Mouse (Mus musculus) forebrain, embryonic 16.5 days (tissue): ENCODE measurements around the gene Gm21961. TPM values are rescaled to one million over a fixed set of nuclear protein-coding genes. Genes with fewer than 3 reads are reported as not detected.
"Not testable (repeated sequence)": the region's sequence is repeated elsewhere in the genome, so short reads cannot be mapped to it uniquely, and the experiment has no call there.

ENCODE experiments used
- ATAC-seq: fragments of 200-750 bp; cut with Nextera tagmentation; 2 replicates; pipeline ENCODE4 v1.8.0; 2017; ENCODE audit warnings: mild to moderate bottlenecking, moderate library complexity
- H3K27ac ChIP-seq: fragments of 300-500 bp; sonication (generic); 2 replicates; pipeline ENCODE4 v1.5.1; 2014; ENCODE audit warnings: low read length, control low read depth
- H3K27me3 ChIP-seq: fragments of 300-500 bp; sonication (generic); replicated peaks from 2 replicates; pipeline ENCODE4 v1.6.1; 2014; ENCODE audit warnings: low read length; ENCODE audit not compliant: control insufficient read depth, insufficient read depth
- H3K36me3 ChIP-seq: fragments of 300-500 bp; sonication (generic); 2 replicates; pipeline ENCODE4 v1.6.1; 2014; ENCODE audit not compliant: control insufficient read depth, insufficient read depth
- H3K4me1 ChIP-seq: fragments of 300-500 bp; sonication (generic); replicated peaks from 2 replicates; pipeline ENCODE4 v1.6.1; 2014; ENCODE audit warnings: low read length; ENCODE audit not compliant: control insufficient read depth, insufficient read depth
- H3K4me2 ChIP-seq: fragments of 300-500 bp; sonication (generic); 2 replicates; pipeline ENCODE4 v1.6.1; 2014; ENCODE audit warnings: mild to moderate bottlenecking, low read length, control low read depth
- H3K4me3 ChIP-seq: fragments of 300-500 bp; sonication (generic); replicated peaks from 2 replicates; pipeline ENCODE4 v1.5.1; 2014; ENCODE audit warnings: mild to moderate bottlenecking, low read length, control low read depth
- H3K9ac ChIP-seq: fragments of 300-500 bp; sonication (generic); replicated peaks from 2 replicates; pipeline ENCODE4 v1.6.1; 2014; ENCODE audit warnings: low read depth, low read length, control low read depth
- H3K9me3 ChIP-seq: fragments of 300-500 bp; sonication (generic); 2 replicates; pipeline ENCODE4 v1.6.1; 2016; ENCODE audit warnings: low read length; ENCODE audit not compliant: control insufficient read depth
- WGBS: fragments of 180-500 bp; shearing (Covaris S2); extraction: QIAGEN DNeasy Blood & Tissue Kit; methylation state at CpG from one replicate; pipeline ENCODE4 v1.1.7; 2014; 5-methylcytosine and 5-hydroxymethylcytosine counted together
- polyA plus RNA-seq: library from polyadenylated mRNA; unstranded; fragments of >200 nt; fragmentation: Nextera tagmentation; extraction: Ambion mirVana; gene quantifications from 2 replicates; pipeline ENCODE4 v1.2.1, GENCODE M21; 2015

The Gm21961 gene
- polyA plus RNA-seq = not detected in 2 replicates

GRCm38 (mm10) chr15:65014804-65015203 is at the start of gene Gm21961:
Gm21961 (minus strand) TSS chr15:65014904.
- Histone ChIP-seq H3K9ac (no peak within 1 kb of the TSS), H3K4me2 (no peak within 1 kb of the TSS), H3K36me3 (no peaks in the 10 kb centered on the region), H3K9me3 (no peaks in the 10 kb centered on the region), H3K27me3 (no peaks in the 10 kb centered on the region), H3K4me3 (no peak within 1 kb of the TSS), H3K4me1 (no peaks in the 10 kb centered on the region), H3K27ac (no peak within 1 kb of the TSS)
- no peak for ATAC-seq
- 96% methylated on average over 5 of the region's 5 CpGs for WGBS

GRCm38 (mm10) chr15:65041999-65042398 is 27.3 kb upstream of the Gm21961 start:
- Histone ChIP-seq H3K27me3 (no peaks in the 10 kb centered on the region), H3K9me3 (no peaks in the 10 kb centered on the region), H3K4me2 (no peak overlapping the region), H3K4me3 (no peak overlapping the region), H3K9ac (no peak overlapping the region), H3K27ac (no peak overlapping the region), H3K36me3 (no peaks in the 10 kb centered on the region), H3K4me1 (no peaks in the 10 kb centered on the region)
- no peak for ATAC-seq
- 31% methylated on average over 4 of the region's 4 CpGs for WGBS

GRCm38 (mm10) chr15:65039216-65039615 is 24.5 kb upstream of the Gm21961 start:
- not testable (repeated sequence) for H3K4me3 ChIP-seq, H3K27me3 ChIP-seq, H3K4me2 ChIP-seq, ATAC-seq, H3K36me3 ChIP-seq, H3K9ac ChIP-seq, H3K27ac ChIP-seq, H3K4me1 ChIP-seq, H3K9me3 ChIP-seq

- Histone ChIP-seq H3K4me2 (no peak overlapping the region), H3K9me3 (no peaks in the 10 kb centered on the region), H3K27me3 (no peaks in the 10 kb centered on the region), H3K4me1 (no peaks in the 10 kb centered on the region), H3K36me3 (no peaks in the 10 kb centered on the region), H3K27ac (no peak overlapping the region), H3K9ac (no peak overlapping the region), H3K4me3 (no peak overlapping the region)
- ATAC-seq = no peak
- 76% methylated on average over 1 of the region's 1 CpGs for WGBS
These were observed 3.3 kb upstream of the Gm21961 start for GRCm38 (mm10) chr15:65017971-65018370.

- H3K9ac ChIP-seq = no peak overlapping the region
- no peaks in the 10 kb centered on the region for H3K27me3 ChIP-seq
- no peak overlapping the region for H3K27ac ChIP-seq
These were observed 8.5 kb downstream of the Gm21961 start for GRCm38 (mm10) chr15:65006177-65006576.

GRCm38 (mm10) chr15:64994498-64994897 is 20.2 kb downstream of the Gm21961 start:
- H3K9me3 ChIP-seq = no peaks in the 10 kb centered on the region
- no peaks in the 10 kb centered on the region for H3K4me1 ChIP-seq
- H3K36me3 ChIP-seq = no peaks in the 10 kb centered on the region
- H3K27ac ChIP-seq = no peak overlapping the region
- H3K4me3 ChIP-seq = no peak overlapping the region
- 88% methylated on average over 4 of the region's 4 CpGs for WGBS
- no peak overlapping the region for H3K4me2 ChIP-seq
- no peaks in the 10 kb centered on the region for H3K27me3 ChIP-seq
- ATAC-seq = no peak
- H3K9ac ChIP-seq = no peak overlapping the region

More at GRCm38 (mm10) chr15:65006177-65006576, 8.5 kb downstream of the Gm21961 start:
- H3K36me3 ChIP-seq = no peaks in the 10 kb centered on the region
- no peak overlapping the region for H3K4me2 ChIP-seq
- no peak for ATAC-seq
- no peaks in the 10 kb centered on the region for H3K9me3 ChIP-seq
- no peaks in the 10 kb centered on the region for H3K4me1 ChIP-seq
- no peak overlapping the region for H3K4me3 ChIP-seq

GRCm38 (mm10) chr15:64979976-64980375 is 34.7 kb downstream of the Gm21961 start:
- no peak for ATAC-seq
- no peaks in the 10 kb centered on the region for H3K9me3 ChIP-seq
- 68% methylated on average over 2 of the region's 2 CpGs for WGBS
- no peaks in the 10 kb centered on the region for H3K4me1 ChIP-seq
- H3K27ac ChIP-seq = no peak overlapping the region
- H3K4me3 ChIP-seq = no peak overlapping the region
- no peaks in the 10 kb centered on the region for H3K27me3 ChIP-seq
- no peak overlapping the region for H3K4me2 ChIP-seq
- H3K9ac ChIP-seq = no peak overlapping the region
- H3K36me3 ChIP-seq = no peaks in the 10 kb centered on the region

- H3K9me3 ChIP-seq = no peaks in the 10 kb centered on the region
- H3K4me1 ChIP-seq = no peaks in the 10 kb centered on the region
- H3K4me2 ChIP-seq = no peak overlapping the region
- H3K4me3 ChIP-seq = no peak overlapping the region
- no peak overlapping the region for H3K27ac ChIP-seq
- no peak for ATAC-seq
- 93% methylated on average over 7 of the region's 7 CpGs for WGBS
- no peaks in the 10 kb centered on the region for H3K27me3 ChIP-seq
- no peaks in the 10 kb centered on the region for H3K36me3 ChIP-seq
- H3K9ac ChIP-seq = no peak overlapping the region
These were observed 38.5 kb downstream of the Gm21961 start for GRCm38 (mm10) chr15:64976044-64976805.
